Mouse (Mus musculus): Measurements from ENCODE around the gene Cox11. TPM values are rescaled to one million over a fixed set of nuclear protein-coding genes. Genes with fewer than 3 reads are reported as not detected.

Cox11 gene
- polyA plus RNA-seq, 1 experiment from 2014 or later: 36.4 TPM

DNA sequence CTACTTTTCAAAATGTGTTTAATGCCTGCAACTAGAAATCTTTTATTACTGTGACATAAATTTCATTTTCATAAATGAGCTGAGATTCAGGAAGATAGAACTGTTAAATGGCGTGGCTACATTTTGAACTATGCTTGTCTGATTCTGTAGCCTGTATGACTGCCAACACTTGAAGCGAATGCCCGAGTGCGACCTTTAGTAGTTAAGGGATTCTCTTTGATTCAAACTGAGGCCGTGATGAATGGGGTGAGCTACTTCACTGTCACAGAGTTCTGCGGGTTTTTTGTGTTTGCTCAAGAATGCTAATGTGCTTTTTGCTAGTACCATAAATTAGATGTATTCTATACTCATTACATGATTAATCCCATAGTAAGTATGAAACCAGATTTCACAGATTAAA, 52.4 kb downstream of the Cox11 start:
- peaks cover 34% of the 10 kb centered on the region for H3K27me3 ChIP-seq (replicated peaks; ENCODE audit: low read depth, poor library complexity, severe bottlenecking)
- no peak for DNase-seq (ENCODE audit: low spot score)
- 64% methylated on average over 6 of the region's 6 CpGs for WGBS

DNA sequence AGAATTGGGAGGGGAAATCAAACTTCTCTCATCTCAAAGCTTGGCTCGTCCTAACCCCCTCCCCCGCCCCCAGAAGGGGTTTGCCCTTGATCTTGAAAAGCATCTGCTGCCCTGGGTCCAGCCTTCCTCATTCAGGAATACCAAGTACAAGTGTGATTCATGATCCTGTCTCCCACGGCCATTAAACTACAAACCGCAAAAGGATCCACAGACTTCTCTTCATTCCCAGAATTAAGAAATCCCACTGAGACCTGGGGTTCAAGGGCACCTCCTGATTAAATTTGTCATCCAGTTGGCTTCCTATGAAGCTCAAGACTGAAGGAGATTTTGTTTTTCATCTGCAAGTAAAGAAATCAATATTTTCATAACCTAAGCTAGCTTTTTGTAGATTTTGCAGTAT, 56.2 kb downstream of the Cox11 start:
- DNase-seq (ENCODE audit: low spot score): no peak
- Histone ChIP-seq H3K4me3 (no peak overlapping the region), H3K4me1 (no peaks in the 10 kb centered on the region), H3K27ac (replicated peaks) (no peak overlapping the region), H3K9me3 (no peaks in the 10 kb centered on the region), H3K27me3 (replicated peaks; ENCODE audit: low read depth, poor library complexity, severe bottlenecking) (0 out of 2 replicates have a peak, but pooled peaks cover under 1% of the 10 kb centered on the region), H3K36me3 (replicated peaks) (no peaks in the 10 kb centered on the region)
- 74% methylated on average over 4 of the region's 4 CpGs for WGBS

More for the DNA sequence above, 52.4 kb downstream of the Cox11 start:
- Histone ChIP-seq H3K4me1 (peaks cover 14% of the 10 kb centered on the region), H3K36me3 (replicated peaks) (no peaks in the 10 kb centered on the region), H3K4me3 (no peak overlapping the region), H3K9me3 (no peaks in the 10 kb centered on the region), H3K27ac (replicated peaks) (no peak overlapping the region)

Other genes with a start within 250 kb of the Cox11 start
- 0.93 and 1.2 TPM in 2 replicates for gene Hlf, start 247.3 kb upstream of the Cox11 start, polyA plus RNA-seq (2016; fragmentation: Nextera tagmentation; extraction: Ambion mirVana)
- 37.9 and 38.6 TPM in 2 replicates for gene Stxbp4, start 89 bp upstream of the Cox11 start, polyA plus RNA-seq (2016; fragmentation: Nextera tagmentation; extraction: Ambion mirVana)
- gene Tom1l1, start 50.2 kb downstream of the Cox11 start, polyA plus RNA-seq (2016; fragmentation: Nextera tagmentation; extraction: Ambion mirVana): 19.3 and 20.6 TPM in 2 replicates